Mouse (Mus musculus) liver, adult 2 months (tissue): Measurements from ENCODE around the gene Muc1.

Experiments
- CTCF ChIP-seq: fragments of 200-500 bp; IDR thresholded peaks from 2 replicates; pipeline ENCODE4 v1.5.1; 2011; ENCODE audit warnings: low read depth, low read length, control low read depth
- POLR2A ChIP-seq: fragments of 200-500 bp; IDR thresholded peaks from 2 replicates; pipeline ENCODE4 v1.6.1; 2011; ENCODE audit warnings: low read length, control low read depth; ENCODE audit not compliant: insufficient read depth; ENCODE audit errors: extremely low read depth

GRCm38 (mm10) chr3:89195979-89196877 lies 32.6 kb upstream of the Muc1 start:
- TF ChIP-seq CTCF (peak; percentile 68), POLR2A (0 out of 2 replicates have a peak, but pooled peaks have one; percentile 13)
